Mouse (Mus musculus): ENCODE results near the gene Rps6kc1. TPM values are rescaled to one million over a fixed set of nuclear protein-coding genes. Genes with fewer than 3 reads are reported as not detected.

The Rps6kc1 gene
- polyA plus RNA-seq, 1 experiment from 2014 or later = 15.4 TPM

- no peak overlapping the region for H3K4me3 ChIP-seq (ENCODE audit: low read depth, low read length)
- ATAC-seq (ENCODE audit: low read depth) = no peak
- H3K4me1 ChIP-seq (ENCODE audit: control insufficient read depth, insufficient read depth, low read length) = peaks cover 10% of the 10 kb centered on the region
- no peak for DNase-seq (ENCODE audit: low spot score)
- no peaks in the 10 kb centered on the region for H3K27me3 ChIP-seq (replicated peaks; ENCODE audit: control insufficient read depth, insufficient read depth, low read length)
- no peaks in the 10 kb centered on the region for H3K9me3 ChIP-seq (ENCODE audit: control insufficient read depth, low read length)
- H3K9ac ChIP-seq (ENCODE audit: low read depth, low read length) = no peak overlapping the region
- H3K27ac ChIP-seq (replicated peaks; ENCODE audit: low read depth, low read length) = no peak overlapping the region
- no peak overlapping the region for H3K4me2 ChIP-seq (ENCODE audit: low read depth, low read length)
- WGBS = 58% methylated on average over 21 of the region's 21 CpGs
- no peaks in the 10 kb centered on the region for H3K36me3 ChIP-seq (ENCODE audit: control insufficient read depth, insufficient read depth, low read length)
Observed at GRCm38 (mm10) chr1:190724591-190725380, 186.8 kb downstream of the Rps6kc1 start.

GRCm38 (mm10) chr1:190723926-190724430 lies 187.6 kb downstream of the Rps6kc1 start:
- ATAC-seq (ENCODE audit: low read depth) (no peak), DNase-seq (ENCODE audit: low spot score) (no peak)
- Histone ChIP-seq H3K4me1 (ENCODE audit: control insufficient read depth, insufficient read depth, low read length) (peaks cover 10% of the 10 kb centered on the region), H3K27ac (replicated peaks; ENCODE audit: low read depth, low read length) (no peak overlapping the region), H3K27me3 (replicated peaks; ENCODE audit: control insufficient read depth, insufficient read depth, low read length) (no peaks in the 10 kb centered on the region), H3K36me3 (ENCODE audit: control insufficient read depth, insufficient read depth, low read length) (no peaks in the 10 kb centered on the region), H3K9me3 (ENCODE audit: control insufficient read depth, low read length) (no peaks in the 10 kb centered on the region), H3K4me2 (ENCODE audit: low read depth, low read length) (no peak overlapping the region), H3K4me3 (ENCODE audit: low read depth, low read length) (no peak overlapping the region), H3K9ac (ENCODE audit: low read depth, low read length) (no peak overlapping the region)
- 70% methylated on average over 6 of the region's 7 CpGs for WGBS

- no peaks in the 10 kb centered on the region for H3K4me1 ChIP-seq (ENCODE audit: control insufficient read depth, insufficient read depth, low read length)
- 67% methylated on average over 6 of the region's 6 CpGs for WGBS
- ATAC-seq (ENCODE audit: low read depth) = no peak
- DNase-seq (ENCODE audit: low spot score) = no peak
- no peak overlapping the region for H3K27ac ChIP-seq (replicated peaks; ENCODE audit: low read depth, low read length)
- no peaks in the 10 kb centered on the region for H3K27me3 ChIP-seq (replicated peaks; ENCODE audit: control insufficient read depth, insufficient read depth, low read length)
- H3K4me2 ChIP-seq (ENCODE audit: low read depth, low read length) = no peak overlapping the region
- H3K36me3 ChIP-seq (ENCODE audit: control insufficient read depth, insufficient read depth, low read length) = no peaks in the 10 kb centered on the region
- no peak overlapping the region for H3K4me3 ChIP-seq (ENCODE audit: low read depth, low read length)
- H3K9ac ChIP-seq (ENCODE audit: low read depth, low read length) = no peak overlapping the region
- H3K9me3 ChIP-seq (ENCODE audit: control insufficient read depth, low read length) = no peaks in the 10 kb centered on the region
Observed at GRCm38 (mm10) chr1:190713848-190714247, 197.7 kb downstream of the Rps6kc1 start.

GRCm38 (mm10) chr1:190697576-190697975 lies 214.0 kb downstream of the Rps6kc1 start:
- no peaks in the 10 kb centered on the region for H3K27me3 ChIP-seq (replicated peaks; ENCODE audit: control insufficient read depth, insufficient read depth, low read length)
- H3K27ac ChIP-seq (replicated peaks; ENCODE audit: low read depth, low read length) = no peak overlapping the region
- no peaks in the 10 kb centered on the region for H3K9me3 ChIP-seq (ENCODE audit: control insufficient read depth, low read length)
- H3K4me1 ChIP-seq (ENCODE audit: control insufficient read depth, insufficient read depth, low read length) = no peaks in the 10 kb centered on the region
- no peak overlapping the region for H3K4me3 ChIP-seq (ENCODE audit: low read depth, low read length)
- WGBS = 15% methylated on average over 6 of the region's 6 CpGs
- no peaks in the 10 kb centered on the region for H3K36me3 ChIP-seq (ENCODE audit: control insufficient read depth, insufficient read depth, low read length)
- no peak overlapping the region for H3K4me2 ChIP-seq (ENCODE audit: low read depth, low read length)
- ATAC-seq (ENCODE audit: low read depth) = no peak
- DNase-seq (ENCODE audit: low spot score) = peak; percentile 4
- H3K9ac ChIP-seq (ENCODE audit: low read depth, low read length) = no peak overlapping the region

GRCm38 (mm10) chr1:190695589-190695988 lies 216.0 kb downstream of the Rps6kc1 start:
- ATAC-seq (ENCODE audit: low read depth) (no peak), DNase-seq (ENCODE audit: low spot score) (peak; percentile 62)
- Histone ChIP-seq H3K4me3 (ENCODE audit: low read depth, low read length) (no peak overlapping the region), H3K27me3 (replicated peaks; ENCODE audit: control insufficient read depth, insufficient read depth, low read length) (no peaks in the 10 kb centered on the region), H3K9ac (ENCODE audit: low read depth, low read length) (no peak overlapping the region), H3K9me3 (ENCODE audit: control insufficient read depth, low read length) (no peaks in the 10 kb centered on the region), H3K27ac (replicated peaks; ENCODE audit: low read depth, low read length) (no peak overlapping the region), H3K4me2 (ENCODE audit: low read depth, low read length) (no peak overlapping the region), H3K36me3 (ENCODE audit: control insufficient read depth, insufficient read depth, low read length) (no peaks in the 10 kb centered on the region), H3K4me1 (ENCODE audit: control insufficient read depth, insufficient read depth, low read length) (0 out of 2 replicates have a peak, but pooled peaks cover 3% of the 10 kb centered on the region)
- WGBS = 70% methylated on average over 11 of the region's 11 CpGs

- H3K9me3 ChIP-seq (ENCODE audit: control insufficient read depth, low read length) = no peaks in the 10 kb centered on the region
- no peak overlapping the region for H3K9ac ChIP-seq (ENCODE audit: low read depth, low read length)
- no peaks in the 10 kb centered on the region for H3K36me3 ChIP-seq (ENCODE audit: control insufficient read depth, insufficient read depth, low read length)
- H3K27ac ChIP-seq (replicated peaks; ENCODE audit: low read depth, low read length) = no peak overlapping the region
- no peaks in the 10 kb centered on the region for H3K27me3 ChIP-seq (replicated peaks; ENCODE audit: control insufficient read depth, insufficient read depth, low read length)
- 0 out of 2 replicates have a peak, but pooled peaks cover 6% of the 10 kb centered on the region for H3K4me1 ChIP-seq (ENCODE audit: control insufficient read depth, insufficient read depth, low read length)
- ATAC-seq (ENCODE audit: low read depth) (no peak), DNase-seq (ENCODE audit: low spot score) (no peak)
- H3K4me3 ChIP-seq (ENCODE audit: low read depth, low read length) = no peak overlapping the region
- 82% methylated on average over 28 of the region's 29 CpGs for WGBS
- H3K4me2 ChIP-seq (ENCODE audit: low read depth, low read length) = no peak overlapping the region
Observed at GRCm38 (mm10) chr1:190690528-190691262, 220.9 kb downstream of the Rps6kc1 start.

GRCm38 (mm10) chr1:190683060-190683459 lies 228.5 kb downstream of the Rps6kc1 start:
- no peak for DNase-seq (ENCODE audit: low spot score)
- Histone ChIP-seq H3K9ac (ENCODE audit: low read depth, low read length) (no peak overlapping the region), H3K4me3 (ENCODE audit: low read depth, low read length) (no peak overlapping the region), H3K27me3 (replicated peaks; ENCODE audit: control insufficient read depth, insufficient read depth, low read length) (no peaks in the 10 kb centered on the region), H3K4me1 (ENCODE audit: control insufficient read depth, insufficient read depth, low read length) (peaks cover 6% of the 10 kb centered on the region; the same call in 1 of the 2 replicates), H3K27ac (replicated peaks; ENCODE audit: low read depth, low read length) (no peak overlapping the region), H3K36me3 (ENCODE audit: control insufficient read depth, insufficient read depth, low read length) (no peaks in the 10 kb centered on the region), H3K9me3 (ENCODE audit: control insufficient read depth, low read length) (no peaks in the 10 kb centered on the region), H3K4me2 (ENCODE audit: low read depth, low read length) (no peak overlapping the region)
- 95% methylated on average over 7 of the region's 7 CpGs for WGBS
- ATAC-seq (ENCODE audit: low read depth) = no peak

- Histone ChIP-seq H3K9ac (ENCODE audit: low read depth, low read length) (no peak overlapping the region), H3K27me3 (replicated peaks; ENCODE audit: control insufficient read depth, insufficient read depth, low read length) (no peaks in the 10 kb centered on the region), H3K9me3 (ENCODE audit: control insufficient read depth, low read length) (no peaks in the 10 kb centered on the region), H3K36me3 (ENCODE audit: control insufficient read depth, insufficient read depth, low read length) (no peaks in the 10 kb centered on the region), H3K4me3 (ENCODE audit: low read depth, low read length) (no peak overlapping the region), H3K27ac (replicated peaks; ENCODE audit: low read depth, low read length) (peak overlapping the region; percentile 56), H3K4me2 (ENCODE audit: low read depth, low read length) (peak overlapping the region; percentile 36), H3K4me1 (ENCODE audit: control insufficient read depth, insufficient read depth, low read length) (peaks cover 6% of the 10 kb centered on the region; the same call in 1 of the 2 replicates)
- ATAC-seq (ENCODE audit: low read depth) = 0 out of 2 replicates have a peak, but pooled peaks have one; percentile 44
- WGBS = 60% methylated on average over 25 of the region's 25 CpGs
- peak; percentile 86 for DNase-seq (ENCODE audit: low spot score)
Observed at GRCm38 (mm10) chr1:190682021-190682926, 229.3 kb downstream of the Rps6kc1 start.

All from embryonic facial prominence, embryonic 14.5 days (tissue).